Mouse (Mus musculus): Measurements from ENCODE around the gene Kat7. TPM values are rescaled to one million over a fixed set of nuclear protein-coding genes. Genes with fewer than 3 reads are reported as not detected.
A peak's percentile ranks its signal among the peaks of the same experiment; 100 is the strongest.

The Kat7 gene
- total and polyA plus RNA-seq, 2 experiments, result 12.2 to 13.1 TPM

- Histone ChIP-seq H3K36me3 (ENCODE audit: control insufficient read depth, insufficient read depth, low read length) (peaks cover 6% of the 10 kb centered on the region), H3K4me3 (ENCODE audit: insufficient read depth, low read depth, low read length) (peak overlapping the region; percentile 75), H3K4me1 (ENCODE audit: control insufficient read depth, insufficient read depth, low read length) (peaks cover 8% of the 10 kb centered on the region; the same call in 1 of the 2 replicates), H3K27ac (replicated peaks; ENCODE audit: insufficient read depth, low read depth, low read length) (peak overlapping the region; percentile 87), H3K27me3 (ENCODE audit: control insufficient read depth, insufficient read depth, low read length) (no peaks in the 10 kb centered on the region), H3K79me2 (ENCODE audit: control insufficient read depth, insufficient read depth, low read length) (peaks cover 18% of the 10 kb centered on the region; the same call in 1 of the 2 replicates), H3K9ac (ENCODE audit: low read depth, low read length) (peak overlapping the region; percentile 88)
- TF ChIP-seq POLR2A (IDR thresholded peaks at IDR 0.05; ENCODE audit: extremely low read depth, insufficient read depth, low read length) (no peak), CTCF (IDR thresholded peaks at IDR 0.05; ENCODE audit: low read depth, low read length) (no peak)
- DNase-seq (ENCODE audit: extremely low read depth, low read depth, low spot score), result peak; percentile 95
- under 1% methylated on average over 37 of the region's 37 CpGs for WGBS
Measured at GRCm38 (mm10) chr11:95309510-95310006, 488 bp downstream of the Kat7 start.

GRCm38 (mm10) chr11:95307526-95307925 lies 2.5 kb downstream of the Kat7 start:
- H3K36me3 ChIP-seq (ENCODE audit: control insufficient read depth, insufficient read depth, low read length), result peaks cover 12% of the 10 kb centered on the region
- TF ChIP-seq CTCF (IDR thresholded peaks at IDR 0.05; ENCODE audit: low read depth, low read length), result no peak
- no peak for TF ChIP-seq POLR2A (IDR thresholded peaks at IDR 0.05; ENCODE audit: extremely low read depth, insufficient read depth, low read length)
- no peak overlapping the region for H3K9ac ChIP-seq (ENCODE audit: low read depth, low read length)
- peaks cover 8% of the 10 kb centered on the region; the same call in 1 of the 2 replicates for H3K4me1 ChIP-seq (ENCODE audit: control insufficient read depth, insufficient read depth, low read length)
- H3K79me2 ChIP-seq (ENCODE audit: control insufficient read depth, insufficient read depth, low read length), result peaks cover 18% of the 10 kb centered on the region; the same call in 1 of the 2 replicates
- 45% methylated on average over 8 of the region's 8 CpGs for WGBS
- H3K27ac ChIP-seq (replicated peaks; ENCODE audit: insufficient read depth, low read depth, low read length), result no peak overlapping the region
- peak; percentile 41 for DNase-seq (ENCODE audit: extremely low read depth, low read depth, low spot score)
- no peak overlapping the region for H3K4me3 ChIP-seq (ENCODE audit: insufficient read depth, low read depth, low read length)
- H3K27me3 ChIP-seq (ENCODE audit: control insufficient read depth, insufficient read depth, low read length), result no peaks in the 10 kb centered on the region

- Histone ChIP-seq H3K9ac (ENCODE audit: low read depth, low read length) (no peak overlapping the region), H3K27me3 (ENCODE audit: control insufficient read depth, insufficient read depth, low read length) (no peaks in the 10 kb centered on the region), H3K36me3 (ENCODE audit: control insufficient read depth, insufficient read depth, low read length) (peaks cover 23% of the 10 kb centered on the region), H3K4me1 (ENCODE audit: control insufficient read depth, insufficient read depth, low read length) (peaks cover 4% of the 10 kb centered on the region; the same call in 1 of the 2 replicates), H3K27ac (replicated peaks; ENCODE audit: insufficient read depth, low read depth, low read length) (no peak overlapping the region), H3K79me2 (ENCODE audit: control insufficient read depth, insufficient read depth, low read length) (peaks cover 18% of the 10 kb centered on the region; the same call in 1 of the 2 replicates), H3K4me3 (ENCODE audit: insufficient read depth, low read depth, low read length) (no peak overlapping the region)
- 91% methylated on average over 7 of the region's 7 CpGs for WGBS
- no peak for DNase-seq (ENCODE audit: extremely low read depth, low read depth, low spot score)
- TF ChIP-seq CTCF (IDR thresholded peaks at IDR 0.05; ENCODE audit: low read depth, low read length), result peak; percentile 36; the same call in 1 of the 2 replicates
- no peak for TF ChIP-seq POLR2A (IDR thresholded peaks at IDR 0.05; ENCODE audit: extremely low read depth, insufficient read depth, low read length)
Measured at GRCm38 (mm10) chr11:95305600-95305999, 4.4 kb downstream of the Kat7 start.

- TF ChIP-seq CTCF (IDR thresholded peaks at IDR 0.05; ENCODE audit: low read depth, low read length), result no peak
- TF ChIP-seq POLR2A (IDR thresholded peaks at IDR 0.05; ENCODE audit: extremely low read depth, insufficient read depth, low read length), result no peak
- no peaks in the 10 kb centered on the region for H3K4me1 ChIP-seq (ENCODE audit: control insufficient read depth, insufficient read depth, low read length)
- peaks cover 39% of the 10 kb centered on the region for H3K36me3 ChIP-seq (ENCODE audit: control insufficient read depth, insufficient read depth, low read length)
- H3K27me3 ChIP-seq (ENCODE audit: control insufficient read depth, insufficient read depth, low read length), result no peaks in the 10 kb centered on the region
- 72% methylated on average over 3 of the region's 3 CpGs for WGBS
- H3K27ac ChIP-seq (replicated peaks; ENCODE audit: insufficient read depth, low read depth, low read length), result no peak overlapping the region
- no peak overlapping the region for H3K9ac ChIP-seq (ENCODE audit: low read depth, low read length)
- peak; percentile 31 for DNase-seq (ENCODE audit: extremely low read depth, low read depth, low spot score)
- peaks cover 12% of the 10 kb centered on the region; the same call in 1 of the 2 replicates for H3K79me2 ChIP-seq (ENCODE audit: control insufficient read depth, insufficient read depth, low read length)
- H3K4me3 ChIP-seq (ENCODE audit: insufficient read depth, low read depth, low read length), result no peak overlapping the region
Measured at GRCm38 (mm10) chr11:95301772-95302171, 8.3 kb downstream of the Kat7 start.

- Histone ChIP-seq H3K27ac (replicated peaks; ENCODE audit: insufficient read depth, low read depth, low read length) (no peak overlapping the region), H3K79me2 (ENCODE audit: control insufficient read depth, insufficient read depth, low read length) (peaks cover 3% of the 10 kb centered on the region; the same call in 1 of the 2 replicates), H3K4me1 (ENCODE audit: control insufficient read depth, insufficient read depth, low read length) (no peaks in the 10 kb centered on the region), H3K36me3 (ENCODE audit: control insufficient read depth, insufficient read depth, low read length) (peaks cover 41% of the 10 kb centered on the region), H3K27me3 (ENCODE audit: control insufficient read depth, insufficient read depth, low read length) (no peaks in the 10 kb centered on the region), H3K9ac (ENCODE audit: low read depth, low read length) (no peak overlapping the region), H3K4me3 (ENCODE audit: insufficient read depth, low read depth, low read length) (no peak overlapping the region)
- 80% methylated on average over 12 of the region's 12 CpGs for WGBS
- no peak for TF ChIP-seq CTCF (IDR thresholded peaks at IDR 0.05; ENCODE audit: low read depth, low read length)
- no peak for TF ChIP-seq POLR2A (IDR thresholded peaks at IDR 0.05; ENCODE audit: extremely low read depth, insufficient read depth, low read length)
- DNase-seq (ENCODE audit: extremely low read depth, low read depth, low spot score), result no peak
Measured at GRCm38 (mm10) chr11:95299886-95300285, 10.2 kb downstream of the Kat7 start.

- H3K9ac ChIP-seq (ENCODE audit: low read depth, low read length), result no peak overlapping the region
- no peak overlapping the region for H3K27ac ChIP-seq (replicated peaks; ENCODE audit: insufficient read depth, low read depth, low read length)
- H3K79me2 ChIP-seq (ENCODE audit: control insufficient read depth, insufficient read depth, low read length), result peaks cover 3% of the 10 kb centered on the region; the same call in 1 of the 2 replicates
- peaks cover 54% of the 10 kb centered on the region for H3K36me3 ChIP-seq (ENCODE audit: control insufficient read depth, insufficient read depth, low read length)
- H3K27me3 ChIP-seq (ENCODE audit: control insufficient read depth, insufficient read depth, low read length), result no peaks in the 10 kb centered on the region
- WGBS, result 12% methylated on average over 2 of the region's 2 CpGs
- DNase-seq (ENCODE audit: extremely low read depth, low read depth, low spot score), result peak; percentile 24
- no peaks in the 10 kb centered on the region for H3K4me1 ChIP-seq (ENCODE audit: control insufficient read depth, insufficient read depth, low read length)
- H3K4me3 ChIP-seq (ENCODE audit: insufficient read depth, low read depth, low read length), result no peak overlapping the region
- TF ChIP-seq POLR2A (IDR thresholded peaks at IDR 0.05; ENCODE audit: extremely low read depth, insufficient read depth, low read length) (no peak), CTCF (IDR thresholded peaks at IDR 0.05; ENCODE audit: low read depth, low read length) (peak; percentile 90)
Measured at GRCm38 (mm10) chr11:95298146-95298545, 11.9 kb downstream of the Kat7 start.
